Mouse (Mus musculus) layer of hippocampus, adult 6 months (tissue): ENCODE results near the gene Setdb2. TPM values are rescaled to one million over a fixed set of nuclear protein-coding genes. Genes with fewer than 3 reads are reported as not detected.

Experiments
- long read RNA-seq, 2 experiments: library from polyadenylated mRNA; unstranded; transcript quantifications; one replicate each; pipeline ENCODE4 v2.0.0; 2019 to 2020
- polyA plus RNA-seq: library from polyadenylated mRNA; unstranded; fragments of <200 nt; fragmentation: Nextera tagmentation; gene quantifications from 2 replicates; pipeline ENCODE4 v1.2.3, GENCODE M21; 2021

Gene Setdb2
- polyA plus RNA-seq = 4.8 and 6.5 TPM in 2 replicates
- long read RNA-seq, experiment 1, partial matches to known transcripts = 4 of 6 reads
- long read RNA-seq, experiment 1, other reads (novel, unspliced or antisense) = 0 of 6 reads
- long read RNA-seq, experiment 2, transcript Setdb2-205 (14 exons, 2,995 nt) = major isoform, 19 of 30 reads
- long read RNA-seq, experiment 2, partial matches to known transcripts = 2 of 30 reads
- long read RNA-seq, experiment 2, other reads (novel, unspliced or antisense) = 8 of 30 reads

GRCm38 (mm10) chr14:59440558-59441471 is at the start of gene Setdb2, which contains the start of gene Cab39l:
Gene Setdb2, minus strand, starts transcription at chr14:59440884.
Gene Cab39l, plus strand, starts transcription at chr14:59440972.

DNA sequence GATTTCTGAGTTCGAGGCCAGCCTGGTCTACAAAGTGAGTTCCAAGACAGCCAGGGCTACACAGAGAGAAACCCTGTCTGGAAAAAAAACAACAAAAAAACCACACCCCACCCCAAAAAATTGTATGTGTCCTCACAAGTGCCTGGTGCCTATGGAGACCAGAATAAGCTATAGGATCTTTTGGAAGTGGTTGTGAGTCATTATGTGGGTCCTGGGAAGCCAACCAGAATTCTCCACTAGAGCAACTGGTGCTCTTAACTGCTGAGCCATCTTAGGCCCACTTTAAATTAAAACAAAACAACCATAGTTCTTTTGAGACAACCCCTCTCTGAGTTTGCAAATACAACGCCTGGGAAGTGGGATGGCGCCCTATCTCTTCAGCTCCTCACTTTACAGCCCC is 45.4 kb downstream of the Setdb2 start, which contains the start of gene Phf11c:
Phf11c (minus strand) TSS at position 101 of the 400 bp plus-strand sequence.

DNA sequence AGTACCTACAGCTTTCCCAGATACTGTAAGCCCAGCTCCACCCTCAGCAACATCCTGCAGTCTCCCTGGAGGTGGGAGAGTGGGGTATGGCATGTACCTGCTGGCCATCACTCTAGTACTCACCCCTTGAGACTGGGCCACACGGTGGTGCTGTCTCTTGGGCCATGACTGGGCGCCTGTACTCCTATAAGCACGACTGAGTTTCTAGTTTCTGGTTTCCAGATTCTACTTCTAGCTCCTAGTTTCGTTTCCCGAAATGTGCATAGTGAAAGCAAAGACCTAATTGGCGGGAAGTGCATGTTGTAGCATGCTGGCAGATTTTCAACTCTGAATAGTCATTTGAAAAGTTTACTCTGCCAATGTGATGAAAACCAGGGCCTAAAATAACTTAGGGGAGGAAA is 75.4 kb downstream of the Setdb2 start, which contains the start of gene Phf11d:
Phf11d (minus strand) TSS at position 227 of the 401 bp plus-strand sequence.

Other genes starting within 250 kb of the Setdb2 start
- gene Rcbtb1, start 239.7 kb downstream of the Setdb2 start, polyA plus RNA-seq = 15.2 and 15.8 TPM in 2 replicates
- not detected in 2 replicates for gene Gm6904, start 180.7 kb downstream of the Setdb2 start, polyA plus RNA-seq
- 0.11 and 0.24 TPM in 2 replicates for gene Phf11a, start 143.4 kb downstream of the Setdb2 start, polyA plus RNA-seq
- gene Phf11b, start 99.5 kb downstream of the Setdb2 start, polyA plus RNA-seq = 0.50 and 0.72 TPM in 2 replicates
- gene Phf11d, start 75.4 kb downstream of the Setdb2 start, polyA plus RNA-seq = 0.43 and 1.1 TPM in 2 replicates
- 0.14 and 0.18 TPM in 2 replicates for gene Phf11c, start 45.5 kb downstream of the Setdb2 start, polyA plus RNA-seq
- 23.5 and 76.4 TPM in 2 replicates for gene Cab39l, start 88 bp upstream of the Setdb2 start, polyA plus RNA-seq
- 36.3 and 43.3 TPM in 2 replicates for gene Cdadc1, start 157.1 kb upstream of the Setdb2 start, polyA plus RNA-seq
- gene Shisa2, start 184.4 kb upstream of the Setdb2 start, polyA plus RNA-seq = 2.1 and 2.2 TPM in 2 replicates